Mouse (Mus musculus) liver, embryonic 12.5 days (tissue): ENCODE results near the gene Elovl7. TPM values are rescaled to one million over a fixed set of nuclear protein-coding genes. Genes with fewer than 3 reads are reported as not detected.

Experiments
- ATAC-seq: fragments of 200-750 bp; cut with Nextera tagmentation; 2 replicates; pipeline ENCODE4 v1.8.0; 2017; ENCODE audit warnings: moderate number of reproducible peaks, mild to moderate bottlenecking, moderate library complexity
- H3K27ac ChIP-seq: fragments of 300-500 bp; sonication (generic); 2 replicates; pipeline ENCODE4 v1.5.1; 2016; ENCODE audit warnings: mild to moderate bottlenecking
- H3K27me3 ChIP-seq: fragments of 300-500 bp; sonication (generic); replicated peaks from 2 replicates; pipeline ENCODE4 v1.6.1; 2016; ENCODE audit warnings: mild to moderate bottlenecking, moderate library complexity
- H3K36me3 ChIP-seq: fragments of 300-500 bp; sonication (generic); 2 replicates; pipeline ENCODE4 v1.6.1; 2016; ENCODE audit warnings: mild to moderate bottlenecking, moderate library complexity
- H3K4me1 ChIP-seq: fragments of 300-500 bp; sonication (generic); 2 replicates; pipeline ENCODE4 v1.6.1; 2016
- H3K4me2 ChIP-seq: fragments of 300-500 bp; sonication (generic); 2 replicates; pipeline ENCODE4 v1.6.1; 2016; ENCODE audit warnings: mild to moderate bottlenecking, moderate library complexity
- H3K4me3 ChIP-seq: fragments of 300-500 bp; sonication (generic); 2 replicates; pipeline ENCODE4 v1.5.1; 2016; ENCODE audit warnings: mild to moderate bottlenecking, moderate library complexity
- H3K9ac ChIP-seq: fragments of 300-500 bp; sonication (generic); 2 replicates; pipeline ENCODE4 v1.6.1; 2016; ENCODE audit warnings: mild to moderate bottlenecking, moderate library complexity
- H3K9me3 ChIP-seq: fragments of 300-500 bp; sonication (generic); replicated peaks from 2 replicates; pipeline ENCODE4 v1.6.1; 2016; ENCODE audit warnings: mild to moderate bottlenecking, moderate library complexity
- WGBS: fragments of 180-500 bp; shearing (Covaris S2); methylation state at CpG from one replicate; pipeline ENCODE4 v1.1.7; 2016; ENCODE audit not compliant: insufficient replicate concordance; 5-methylcytosine and 5-hydroxymethylcytosine counted together
- polyA plus RNA-seq: library from polyadenylated mRNA; unstranded; fragments of >200 nt; fragmentation: Nextera tagmentation; extraction: Ambion mirVana; gene quantifications from 2 replicates; pipeline ENCODE4 v1.2.1, GENCODE M21; 2016

The Elovl7 gene
- polyA plus RNA-seq = 2.2 and 2.5 TPM in 2 replicates

GRCm38 (mm10) chr13:108214081-108214484 lies at the start of gene Elovl7:
Elovl7 (plus strand) TSS chr13:108214404.
- Histone ChIP-seq H3K27ac (no peak within 1 kb of the TSS), H3K9ac (peak within 1 kb of the TSS; percentile 71), H3K36me3 (no peaks in the 10 kb centered on the region), H3K27me3 (peaks cover 43% of the 10 kb centered on the region), H3K9me3 (no peaks in the 10 kb centered on the region), H3K4me2 (peak within 1 kb of the TSS; percentile 97), H3K4me3 (peak within 1 kb of the TSS; percentile 65), H3K4me1 (peaks cover 24% of the 10 kb centered on the region)
- ATAC-seq = peak; percentile 93
- WGBS = under 1% methylated on average over 24 of the region's 40 CpGs

GRCm38 (mm10) chr13:108164621-108165020 lies 49.6 kb upstream of the Elovl7 start:
- ATAC-seq = no peak
- WGBS = 77% methylated on average over 3 of the region's 3 CpGs
- H3K4me3 ChIP-seq = no peak overlapping the region

GRCm38 (mm10) chr13:108170002-108170401 lies 44.2 kb upstream of the Elovl7 start:
- Histone ChIP-seq H3K27ac (no peak overlapping the region), H3K9me3 (no peaks in the 10 kb centered on the region), H3K4me2 (no peak overlapping the region), H3K9ac (no peak overlapping the region), H3K4me3 (no peak overlapping the region), H3K27me3 (no peaks in the 10 kb centered on the region), H3K36me3 (peaks cover 54% of the 10 kb centered on the region), H3K4me1 (no peaks in the 10 kb centered on the region)
- no peak for ATAC-seq
- WGBS = 89% methylated on average over 1 of the region's 1 CpGs

More at GRCm38 (mm10) chr13:108164621-108165020, 49.6 kb upstream of the Elovl7 start:
- no peaks in the 10 kb centered on the region for H3K9me3 ChIP-seq
- H3K27me3 ChIP-seq = no peaks in the 10 kb centered on the region
- peaks cover 26% of the 10 kb centered on the region for H3K36me3 ChIP-seq
- H3K9ac ChIP-seq = no peak overlapping the region
- peaks cover 5% of the 10 kb centered on the region for H3K4me1 ChIP-seq
- no peak overlapping the region for H3K4me2 ChIP-seq
- H3K27ac ChIP-seq = no peak overlapping the region

GRCm38 (mm10) chr13:108170511-108170910 lies 43.7 kb upstream of the Elovl7 start:
- H3K27ac ChIP-seq = no peak overlapping the region
- H3K4me1 ChIP-seq = no peaks in the 10 kb centered on the region
- no peak overlapping the region for H3K4me2 ChIP-seq
- no peak for ATAC-seq
- no peaks in the 10 kb centered on the region for H3K9me3 ChIP-seq
- H3K4me3 ChIP-seq = no peak overlapping the region
- H3K27me3 ChIP-seq = no peaks in the 10 kb centered on the region
- H3K36me3 ChIP-seq = peaks cover 57% of the 10 kb centered on the region
- WGBS = 82% methylated on average over 8 of the region's 8 CpGs
- no peak overlapping the region for H3K9ac ChIP-seq

- Histone ChIP-seq H3K27ac (no peak overlapping the region), H3K9ac (no peak overlapping the region), H3K4me2 (no peak overlapping the region), H3K36me3 (peaks cover 74% of the 10 kb centered on the region), H3K4me3 (no peak overlapping the region), H3K9me3 (no peaks in the 10 kb centered on the region), H3K4me1 (no peaks in the 10 kb centered on the region), H3K27me3 (no peaks in the 10 kb centered on the region)
- WGBS = 57% methylated on average over 8 of the region's 8 CpGs
- no peak for ATAC-seq
Measured at GRCm38 (mm10) chr13:108179618-108180017, 34.6 kb upstream of the Elovl7 start.

GRCm38 (mm10) chr13:108180821-108181220 lies 33.4 kb upstream of the Elovl7 start:
- H3K4me2 ChIP-seq = no peak overlapping the region
- no peak overlapping the region for H3K27ac ChIP-seq
- no peaks in the 10 kb centered on the region for H3K9me3 ChIP-seq
- peaks cover 77% of the 10 kb centered on the region for H3K36me3 ChIP-seq
- no peaks in the 10 kb centered on the region for H3K4me1 ChIP-seq
- WGBS = 57% methylated on average over 5 of the region's 5 CpGs
- H3K27me3 ChIP-seq = no peaks in the 10 kb centered on the region
- no peak for ATAC-seq
- H3K4me3 ChIP-seq = no peak overlapping the region
- H3K9ac ChIP-seq = no peak overlapping the region

- no peak overlapping the region for H3K4me2 ChIP-seq
- H3K9ac ChIP-seq = no peak overlapping the region
- H3K9me3 ChIP-seq = no peaks in the 10 kb centered on the region
- no peaks in the 10 kb centered on the region for H3K27me3 ChIP-seq
- no peaks in the 10 kb centered on the region for H3K4me1 ChIP-seq
- no peak for ATAC-seq
- H3K36me3 ChIP-seq = peaks cover 69% of the 10 kb centered on the region
- no peak overlapping the region for H3K4me3 ChIP-seq
- no peak overlapping the region for H3K27ac ChIP-seq
Measured at GRCm38 (mm10) chr13:108184743-108185255, 29.4 kb upstream of the Elovl7 start.

GRCm38 (mm10) chr13:108185530-108185929 lies 28.7 kb upstream of the Elovl7 start:
- Histone ChIP-seq H3K9me3 (no peaks in the 10 kb centered on the region), H3K27ac (no peak overlapping the region), H3K4me1 (no peaks in the 10 kb centered on the region), H3K4me3 (no peak overlapping the region), H3K4me2 (no peak overlapping the region), H3K36me3 (peaks cover 70% of the 10 kb centered on the region), H3K27me3 (no peaks in the 10 kb centered on the region), H3K9ac (no peak overlapping the region)
- no peak for ATAC-seq
- 78% methylated on average over 3 of the region's 3 CpGs for WGBS

- Histone ChIP-seq H3K4me1 (no peaks in the 10 kb centered on the region), H3K4me2 (no peak overlapping the region), H3K27ac (no peak overlapping the region), H3K36me3 (peaks cover 50% of the 10 kb centered on the region), H3K27me3 (no peaks in the 10 kb centered on the region), H3K4me3 (no peak overlapping the region), H3K9me3 (no peaks in the 10 kb centered on the region), H3K9ac (no peak overlapping the region)
- ATAC-seq = no peak
- WGBS = 74% methylated on average over 4 of the region's 4 CpGs
Measured at GRCm38 (mm10) chr13:108187994-108188393, 26.2 kb upstream of the Elovl7 start.

- Histone ChIP-seq H3K9me3 (no peaks in the 10 kb centered on the region), H3K9ac (no peak overlapping the region), H3K4me2 (no peak overlapping the region), H3K4me1 (no peaks in the 10 kb centered on the region), H3K27me3 (no peaks in the 10 kb centered on the region), H3K36me3 (peaks cover 49% of the 10 kb centered on the region), H3K4me3 (no peak overlapping the region), H3K27ac (no peak overlapping the region)
- 51% methylated on average over 11 of the region's 11 CpGs for WGBS
- no peak; the same call in 1 of the 2 replicates for ATAC-seq
Measured at GRCm38 (mm10) chr13:108191074-108191720, 23.0 kb upstream of the Elovl7 start.

- H3K9me3 ChIP-seq = no peaks in the 10 kb centered on the region
- no peak overlapping the region for H3K27ac ChIP-seq
- WGBS = 83% methylated on average over 6 of the region's 6 CpGs
- no peaks in the 10 kb centered on the region for H3K4me1 ChIP-seq
- H3K36me3 ChIP-seq = peaks cover 35% of the 10 kb centered on the region
- no peak overlapping the region for H3K4me2 ChIP-seq
- no peak overlapping the region for H3K4me3 ChIP-seq
- H3K27me3 ChIP-seq = no peaks in the 10 kb centered on the region
- no peak overlapping the region for H3K9ac ChIP-seq
- no peak for ATAC-seq
Measured at GRCm38 (mm10) chr13:108195474-108195873, 18.7 kb upstream of the Elovl7 start.

GRCm38 (mm10) chr13:108204857-108205256 lies 9.3 kb upstream of the Elovl7 start:
- Histone ChIP-seq H3K27ac (no peak overlapping the region), H3K4me1 (no peaks in the 10 kb centered on the region), H3K4me3 (no peak overlapping the region), H3K4me2 (no peak overlapping the region), H3K36me3 (no peaks in the 10 kb centered on the region), H3K9ac (no peak overlapping the region), H3K27me3 (no peaks in the 10 kb centered on the region), H3K9me3 (no peaks in the 10 kb centered on the region)
- 69% methylated on average over 3 of the region's 3 CpGs for WGBS
- ATAC-seq = no peak

GRCm38 (mm10) chr13:108207447-108207846 lies 6.8 kb upstream of the Elovl7 start:
- Histone ChIP-seq H3K9ac (no peak overlapping the region), H3K4me3 (no peak overlapping the region), H3K9me3 (no peaks in the 10 kb centered on the region), H3K36me3 (no peaks in the 10 kb centered on the region), H3K4me2 (no peak overlapping the region), H3K27me3 (no peaks in the 10 kb centered on the region), H3K4me1 (0 out of 2 replicates have a peak, but pooled peaks cover 3% of the 10 kb centered on the region), H3K27ac (no peak overlapping the region)
- ATAC-seq = no peak
- 79% methylated on average over 2 of the region's 2 CpGs for WGBS
